Mouse (Mus musculus): Measurements from ENCODE around the gene Adam12.

DNA sequence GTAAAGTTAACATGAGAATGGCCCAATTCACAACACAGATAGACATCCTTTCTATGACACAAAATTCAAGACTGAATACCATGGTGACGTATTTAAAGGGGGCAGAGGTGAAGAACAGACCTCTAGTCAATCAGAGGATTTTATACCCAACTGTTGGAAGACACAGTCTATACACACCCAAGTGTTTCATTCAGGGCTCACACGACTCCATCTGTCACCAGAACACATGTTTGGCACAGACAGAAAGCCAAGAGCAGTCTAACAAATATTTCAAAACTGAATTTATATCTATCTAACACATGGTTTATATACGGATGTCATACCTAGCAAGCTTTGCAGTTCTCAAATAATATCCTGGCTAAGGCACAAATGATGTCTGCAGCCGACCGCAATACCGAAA is 41.8 kb downstream of the Adam12 start:
- TF ChIP-seq CTCF (IDR thresholded peaks at IDR 0.05; ENCODE audit: low read depth, low read length) (no peak), POLR2A (IDR thresholded peaks at IDR 0.05; ENCODE audit: extremely low read depth, insufficient read depth, low read length) (no peak)
